Mouse (Mus musculus) limb, embryonic 11.5 days (tissue): ENCODE measurements around the gene Mmd2. TPM values are rescaled to one million over a fixed set of nuclear protein-coding genes. Genes with fewer than 3 reads are reported as not detected.

Experiments used
- ATAC-seq: fragments of 200-750 bp; cut with Nextera tagmentation; 2 replicates; pipeline ENCODE4 v1.8.0; 2017; ENCODE audit warnings: low read depth; ENCODE audit not compliant: insufficient number of reproducible peaks, low FRiP score, low TSS enrichment
- DNase-seq: peaks from one replicate; pipeline ENCODE4 v3.0.0-alpha.2; 2015; ENCODE audit warnings: low spot score
- H3K27ac ChIP-seq: fragments of 300-500 bp; sonication (generic); replicated peaks from 2 replicates; pipeline ENCODE4 v1.5.1; 2014; ENCODE audit warnings: low read depth, mild to moderate bottlenecking, low read length
- H3K27me3 ChIP-seq: fragments of 300-500 bp; sonication (generic); 2 replicates; pipeline ENCODE4 v1.6.1; 2014; ENCODE audit warnings: mild to moderate bottlenecking, low read length, mixed read lengths; ENCODE audit not compliant: control insufficient read depth, insufficient read depth
- H3K36me3 ChIP-seq: fragments of 300-500 bp; sonication (generic); 2 replicates; pipeline ENCODE4 v1.6.1; 2014; ENCODE audit warnings: mild to moderate bottlenecking, low read length, moderate library complexity, mixed read lengths; ENCODE audit not compliant: control insufficient read depth, insufficient read depth
- H3K4me1 ChIP-seq: fragments of 300-500 bp; sonication (generic); 2 replicates; pipeline ENCODE4 v1.6.1; 2014; ENCODE audit warnings: low read length, mixed read lengths; ENCODE audit not compliant: control insufficient read depth, insufficient read depth
- H3K4me2 ChIP-seq: fragments of 300-500 bp; sonication (generic); 2 replicates; pipeline ENCODE4 v1.6.1; 2014; ENCODE audit warnings: low read depth, mild to moderate bottlenecking, moderate library complexity; ENCODE audit not compliant: severe bottlenecking
- H3K4me3 ChIP-seq: fragments of 300-500 bp; sonication (generic); 2 replicates; pipeline ENCODE4 v1.5.1; 2014; ENCODE audit warnings: low read depth, low read length
- H3K9ac ChIP-seq: fragments of 300-500 bp; sonication (generic); 2 replicates; pipeline ENCODE4 v1.6.1; 2014; ENCODE audit warnings: mild to moderate bottlenecking, low read length
- H3K9me3 ChIP-seq: fragments of 300-500 bp; sonication (generic); 2 replicates; pipeline ENCODE4 v1.6.1; 2016; ENCODE audit warnings: low read length; ENCODE audit not compliant: control insufficient read depth
- WGBS: fragments of 180-500 bp; shearing (Covaris S2); extraction: QIAGEN DNeasy Blood & Tissue Kit; methylation state at CpG from one replicate; pipeline ENCODE4 v1.1.7; 2014; 5-methylcytosine and 5-hydroxymethylcytosine counted together
- polyA plus RNA-seq: library from polyadenylated mRNA; unstranded; fragments of >200 nt; fragmentation: Nextera tagmentation; extraction: Ambion mirVana; gene quantifications from 2 replicates; pipeline ENCODE4 v1.2.1, GENCODE M21; 2014

Mmd2 gene
- polyA plus RNA-seq, 1 experiment from 2014 or later: 0.59 TPM

- Histone ChIP-seq H3K4me3 (no peak overlapping the region), H3K4me1 (no peaks in the 10 kb centered on the region)
Measured at GRCm38 (mm10) chr5:142564606-142565005, 44.0 kb downstream of the Mmd2 start.

GRCm38 (mm10) chr5:142560261-142560660 lies 48.3 kb downstream of the Mmd2 start:
- Histone ChIP-seq H3K4me3 (no peak overlapping the region), H3K9me3 (no peaks in the 10 kb centered on the region), H3K4me1 (no peaks in the 10 kb centered on the region), H3K27me3 (no peaks in the 10 kb centered on the region), H3K27ac (no peak overlapping the region), H3K36me3 (no peaks in the 10 kb centered on the region; the same call in 1 of the 2 replicates), H3K4me2 (no peak overlapping the region), H3K9ac (no peak overlapping the region)
- DNase-seq (no peak), ATAC-seq (no peak)
- WGBS: 55% methylated on average over 7 of the region's 7 CpGs

More at GRCm38 (mm10) chr5:142564606-142565005, 44.0 kb downstream of the Mmd2 start:
- H3K4me2 ChIP-seq: no peak overlapping the region
- no peak overlapping the region for H3K27ac ChIP-seq
- ATAC-seq: no peak
- 88% methylated on average over 1 of the region's 1 CpGs for WGBS
- no peaks in the 10 kb centered on the region; the same call in 1 of the 2 replicates for H3K36me3 ChIP-seq
- no peak overlapping the region for H3K9ac ChIP-seq
- no peaks in the 10 kb centered on the region for H3K27me3 ChIP-seq
- 0 out of 2 replicates have a peak, but pooled peaks cover 3% of the 10 kb centered on the region for H3K9me3 ChIP-seq
- DNase-seq: no peak

- WGBS: 19% methylated on average over 21 of the region's 21 CpGs
- Histone ChIP-seq H3K27me3 (no peaks in the 10 kb centered on the region), H3K9ac (no peak overlapping the region), H3K4me1 (no peaks in the 10 kb centered on the region), H3K4me3 (no peak overlapping the region), H3K36me3 (no peaks in the 10 kb centered on the region), H3K4me2 (no peak overlapping the region), H3K27ac (no peak overlapping the region), H3K9me3 (no peaks in the 10 kb centered on the region)
- DNase-seq (peak; percentile 90), ATAC-seq (0 out of 2 replicates have a peak, but pooled peaks have one; percentile 57)
Measured at GRCm38 (mm10) chr5:142557397-142558067, 51.1 kb downstream of the Mmd2 start.

- Histone ChIP-seq H3K4me1 (no peaks in the 10 kb centered on the region), H3K9ac (no peak overlapping the region)
- 91% methylated on average over 4 of the region's 4 CpGs for WGBS
Measured at GRCm38 (mm10) chr5:142556721-142557120, 51.9 kb downstream of the Mmd2 start.

GRCm38 (mm10) chr5:142555866-142556265 lies 52.7 kb downstream of the Mmd2 start:
- Histone ChIP-seq H3K9me3 (no peaks in the 10 kb centered on the region), H3K9ac (no peak overlapping the region), H3K27ac (no peak overlapping the region), H3K4me2 (no peak overlapping the region), H3K4me1 (no peaks in the 10 kb centered on the region), H3K4me3 (no peak overlapping the region), H3K36me3 (no peaks in the 10 kb centered on the region), H3K27me3 (peaks cover 1% of the 10 kb centered on the region; the same call in 1 of the 2 replicates)
- ATAC-seq: no peak
- WGBS: 85% methylated on average over 5 of the region's 5 CpGs
- DNase-seq: no peak

More at GRCm38 (mm10) chr5:142556721-142557120, 51.9 kb downstream of the Mmd2 start:
- H3K27ac ChIP-seq: no peak overlapping the region
- no peak overlapping the region for H3K4me3 ChIP-seq
- ATAC-seq (no peak), DNase-seq (no peak)
- no peaks in the 10 kb centered on the region for H3K27me3 ChIP-seq
- H3K9me3 ChIP-seq: no peaks in the 10 kb centered on the region
- H3K36me3 ChIP-seq: no peaks in the 10 kb centered on the region
- no peak overlapping the region for H3K4me2 ChIP-seq

GRCm38 (mm10) chr5:142550706-142551652 lies 57.6 kb downstream of the Mmd2 start, which contains the start of gene Radil:
TSS of gene Radil (minus strand) at chr5:142551098.
- Histone ChIP-seq H3K4me1 (peaks cover 14% of the 10 kb centered on the region), H3K9me3 (no peaks in the 10 kb centered on the region), H3K4me2 (peak within 1 kb of the TSS; percentile 98), H3K9ac (peak within 1 kb of the TSS; percentile 58), H3K36me3 (no peaks in the 10 kb centered on the region), H3K4me3 (peak within 1 kb of the TSS; percentile 47), H3K27me3 (peaks cover 6% of the 10 kb centered on the region; the same call in 1 of the 2 replicates), H3K27ac (no peak within 1 kb of the TSS)
- 4% methylated on average over 53 of the region's 80 CpGs for WGBS
- DNase-seq: peak; percentile 97
- peak; percentile 84 for ATAC-seq

- peak overlapping the region; percentile 58 for H3K9ac ChIP-seq
- DNase-seq: peak; percentile 66
- no peak overlapping the region for H3K27ac ChIP-seq
- peaks cover 15% of the 10 kb centered on the region for H3K4me1 ChIP-seq
- no peak for ATAC-seq
- H3K9me3 ChIP-seq: no peaks in the 10 kb centered on the region
- peaks cover 6% of the 10 kb centered on the region; the same call in 1 of the 2 replicates for H3K27me3 ChIP-seq
- peak overlapping the region; percentile 47 for H3K4me3 ChIP-seq
- peak overlapping the region; percentile 98 for H3K4me2 ChIP-seq
- H3K36me3 ChIP-seq: no peaks in the 10 kb centered on the region
- WGBS: 1% methylated on average over 31 of the region's 31 CpGs
Measured at GRCm38 (mm10) chr5:142549961-142550705, 58.5 kb downstream of the Mmd2 start.

GRCm38 (mm10) chr5:142549441-142549840 lies 59.2 kb downstream of the Mmd2 start:
- ATAC-seq: no peak
- no peaks in the 10 kb centered on the region for H3K36me3 ChIP-seq
- H3K27me3 ChIP-seq: peaks cover 6% of the 10 kb centered on the region; the same call in 1 of the 2 replicates
- peaks cover 17% of the 10 kb centered on the region for H3K4me1 ChIP-seq
- DNase-seq: no peak
- H3K27ac ChIP-seq: no peak overlapping the region
- peak overlapping the region; percentile 7; the same call in 1 of the 2 replicates for H3K4me2 ChIP-seq
- WGBS: 37% methylated on average over 9 of the region's 9 CpGs
- no peaks in the 10 kb centered on the region for H3K9me3 ChIP-seq
- no peak overlapping the region for H3K9ac ChIP-seq
- H3K4me3 ChIP-seq: no peak overlapping the region
